Mouse (Mus musculus): ENCODE results near the gene Spesp1. TPM values are rescaled to one million over a fixed set of nuclear protein-coding genes. Genes with fewer than 3 reads are reported as not detected.

The Spesp1 gene
- polyA plus RNA-seq, 1 experiment: 0.07 TPM

GRCm38 (mm10) chr9:62222029-62222428 lies 60.0 kb downstream of the Spesp1 start:
- no peak for DNase-seq
- Histone ChIP-seq H3K36me3 (ENCODE audit: control insufficient read depth, insufficient read depth, low read length) (no peaks in the 10 kb centered on the region), H3K27ac (ENCODE audit: control insufficient read depth, insufficient read depth, low read length) (no peak overlapping the region), H3K4me1 (replicated peaks; ENCODE audit: control insufficient read depth, insufficient read depth, low read length) (no peaks in the 10 kb centered on the region), H3K27me3 (ENCODE audit: control insufficient read depth, insufficient read depth, low read length) (no peaks in the 10 kb centered on the region), H3K4me3 (ENCODE audit: control insufficient read depth, insufficient read depth, low read length) (no peak overlapping the region)
- TF ChIP-seq POLR2A (IDR thresholded peaks at IDR 0.05; ENCODE audit: control insufficient read depth, extremely low read depth, insufficient read depth, low read length, poor library complexity) (no peak), CTCF (IDR thresholded peaks at IDR 0.05; ENCODE audit: borderline replicate concordance, control insufficient read depth, extremely low read depth, insufficient read depth, low read length, poor library complexity) (no peak)
- 91% methylated on average over 2 of the region's 2 CpGs for WGBS

Other genes with a start within 250 kb of the Spesp1 start
- gene Glce, start 159.6 kb downstream of the Spesp1 start, polyA plus RNA-seq (2012; rRNA removed): 2.7 and 3.5 TPM in 2 replicates
- 37.4 and 38.0 TPM in 2 replicates for gene Anp32a, start 59.1 kb upstream of the Spesp1 start, polyA plus RNA-seq (2012; rRNA removed)